Mouse (Mus musculus): Measurements from ENCODE around the gene Ep300. TPM values are rescaled to one million over a fixed set of nuclear protein-coding genes. Genes with fewer than 3 reads are reported as not detected.
A peak's percentile ranks its signal among the peaks of the same experiment; 100 is the strongest.
"Not testable (repeated sequence)": the region's sequence is repeated elsewhere in the genome, so short reads cannot be mapped to it uniquely, and the experiment has no call there.

Ep300 gene
- polyA plus RNA-seq, 1 experiment from 2014 or later, result 5.1 TPM

DNA sequence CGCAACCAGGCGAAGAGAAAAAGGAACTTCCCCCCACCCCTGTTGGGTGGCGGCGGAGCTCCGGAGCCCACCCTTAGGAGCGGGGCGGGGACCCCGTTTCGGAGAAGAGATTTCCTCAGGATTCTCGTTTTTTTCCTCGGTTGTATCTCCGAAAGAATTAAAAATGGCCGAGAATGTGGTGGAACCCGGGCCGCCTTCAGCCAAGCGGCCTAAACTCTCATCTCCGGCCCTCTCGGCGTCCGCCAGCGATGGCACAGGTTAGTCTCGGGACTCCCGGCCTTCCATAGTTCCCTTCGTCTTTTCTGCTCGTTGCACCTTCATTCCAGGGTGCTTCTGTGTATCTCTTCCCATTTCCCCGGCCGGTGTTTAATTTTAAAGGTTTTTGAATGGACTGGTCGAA lies 1.3 kb downstream of the Ep300 start:
- TF ChIP-seq CTCF (IDR thresholded peaks at IDR 0.05; ENCODE audit: low read depth), result no peak
- no peak for TF ChIP-seq EP300 (IDR thresholded peaks at IDR 0.05; ENCODE audit: low read depth)
- under 1% methylated on average over 28 of the region's 28 CpGs for WGBS (ENCODE audit: insufficient replicate concordance)
- H3K4me1 ChIP-seq (ENCODE audit: insufficient read depth), result peaks cover 11% of the 10 kb centered on the region; the same call in 1 of the 2 replicates
- no peaks in the 10 kb centered on the region for H3K9me3 ChIP-seq (ENCODE audit: low read length)
- H3K4me2 ChIP-seq (ENCODE audit: low read depth, low read length), result peak overlapping the region; percentile 87
- no peak for ATAC-seq
- peaks cover 12% of the 10 kb centered on the region for H3K36me3 ChIP-seq (replicated peaks; ENCODE audit: insufficient read depth, low read length)
- no peaks in the 10 kb centered on the region for H3K27me3 ChIP-seq (ENCODE audit: insufficient read depth, low read length)
- H3K4me3 ChIP-seq (ENCODE audit: low read depth, low read length), result peak overlapping the region; percentile 97
- peak overlapping the region; percentile 100 for H3K9ac ChIP-seq (replicated peaks)
- peak overlapping the region; percentile 100 for H3K27ac ChIP-seq (ENCODE audit: low read depth)
- DNase-seq, result no peak

DNA sequence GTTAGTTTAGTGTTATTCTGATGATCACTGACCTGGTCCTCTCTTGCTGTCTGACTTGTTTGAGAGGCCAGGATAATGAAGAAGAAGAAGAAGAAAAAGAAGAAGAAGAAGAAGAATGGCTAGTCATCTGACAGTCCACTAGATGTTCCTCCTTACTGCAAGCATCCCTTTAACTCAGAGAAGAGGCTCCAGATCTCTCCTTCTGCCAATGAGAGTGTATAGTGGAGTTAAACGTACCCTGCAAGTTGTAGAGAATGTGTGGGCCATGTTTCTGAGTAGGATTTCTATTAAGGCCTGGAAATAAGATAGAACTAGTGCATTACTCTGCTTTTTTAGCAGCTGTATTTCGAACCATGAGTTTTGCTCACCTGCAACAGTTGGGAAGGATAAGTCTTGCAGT lies 2.5 kb downstream of the Ep300 start:
- WGBS (ENCODE audit: insufficient replicate concordance), result 41% methylated on average over 2 of the region's 2 CpGs
- Histone ChIP-seq H3K4me1 (ENCODE audit: insufficient read depth) (peaks cover 11% of the 10 kb centered on the region; the same call in 1 of the 2 replicates), H3K27ac (ENCODE audit: low read depth) (peak overlapping the region; percentile 100; the same call in 1 of the 2 replicates), H3K27me3 (ENCODE audit: insufficient read depth, low read length) (no peaks in the 10 kb centered on the region), H3K9ac (replicated peaks) (peak overlapping the region; percentile 100), H3K9me3 (ENCODE audit: low read length) (no peaks in the 10 kb centered on the region), H3K4me3 (ENCODE audit: low read depth, low read length) (peak overlapping the region; percentile 97), H3K36me3 (replicated peaks; ENCODE audit: insufficient read depth, low read length) (peaks cover 13% of the 10 kb centered on the region), H3K4me2 (ENCODE audit: low read depth, low read length) (peak overlapping the region; percentile 87)
- DNase-seq, result no peak
- ATAC-seq, result no peak
- no peak for TF ChIP-seq EP300 (IDR thresholded peaks at IDR 0.05; ENCODE audit: low read depth)
- no peak for TF ChIP-seq CTCF (IDR thresholded peaks at IDR 0.05; ENCODE audit: low read depth)

DNA sequence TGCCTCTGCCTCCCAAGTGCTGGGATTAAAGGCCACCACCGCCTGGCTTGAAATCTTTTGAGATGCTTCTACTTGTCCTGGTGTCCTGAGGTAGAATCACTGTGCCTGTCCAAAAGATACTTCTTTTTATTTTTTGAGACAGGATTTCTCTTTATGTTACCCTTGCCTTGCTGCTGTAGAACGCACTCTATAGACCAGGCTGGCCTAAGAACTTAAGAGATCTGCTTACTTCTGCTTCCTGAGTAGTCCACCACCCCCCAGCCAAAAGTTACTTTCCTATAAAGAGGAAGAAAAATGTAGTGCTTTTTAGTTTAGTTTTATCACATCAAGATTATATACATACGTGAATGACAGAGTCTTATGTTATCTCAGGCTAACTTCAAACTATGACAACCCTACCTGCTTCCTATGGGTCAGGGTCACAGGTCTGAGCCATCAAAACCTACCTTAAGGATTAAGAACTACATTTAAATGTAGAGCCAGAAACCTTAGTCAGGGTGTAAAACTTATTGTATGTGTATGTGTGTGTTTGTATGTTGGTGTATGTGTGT lies 9.1 kb downstream of the Ep300 start:
- no peaks in the 10 kb centered on the region for H3K27me3 ChIP-seq (ENCODE audit: insufficient read depth, low read length)
- H3K27ac ChIP-seq (ENCODE audit: low read depth), result no peak overlapping the region
- peaks cover 23% of the 10 kb centered on the region for H3K36me3 ChIP-seq (replicated peaks; ENCODE audit: insufficient read depth, low read length)

DNA sequence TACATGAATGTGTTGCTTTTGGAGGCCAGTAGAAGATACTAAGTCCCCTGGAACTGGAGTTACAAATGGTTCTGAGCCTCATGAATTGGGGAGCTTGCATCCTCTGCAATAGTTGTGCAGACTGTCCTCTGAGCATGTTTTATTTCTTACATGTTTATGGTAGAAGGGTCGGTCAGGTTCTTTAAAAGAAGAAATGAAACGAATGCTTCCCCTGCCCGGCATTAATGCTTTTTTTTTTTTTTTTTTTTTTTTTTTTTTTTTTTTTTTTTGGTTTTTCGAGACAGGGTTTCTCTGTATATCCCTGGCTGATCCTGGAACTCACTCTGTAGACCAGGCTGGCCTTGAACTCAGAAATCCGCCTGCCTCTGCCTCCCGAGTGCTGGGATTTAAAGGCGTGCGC lies 13.6 kb downstream of the Ep300 start:
- H3K27ac ChIP-seq (ENCODE audit: low read depth); DNase-seq; H3K4me3 ChIP-seq (ENCODE audit: low read depth, low read length); H3K27me3 ChIP-seq (ENCODE audit: insufficient read depth, low read length); H3K4me2 ChIP-seq (ENCODE audit: low read depth, low read length); ATAC-seq; H3K9ac ChIP-seq (replicated peaks); H3K4me1 ChIP-seq (ENCODE audit: insufficient read depth); H3K9me3 ChIP-seq (ENCODE audit: low read length): not testable (repeated sequence)
- WGBS (ENCODE audit: insufficient replicate concordance), result 86% methylated on average over 7 of the region's 8 CpGs
- peaks cover 37% of the 10 kb centered on the region for H3K36me3 ChIP-seq (replicated peaks; ENCODE audit: insufficient read depth, low read length)

More for the DNA sequence above, 9.1 kb downstream of the Ep300 start:
- 66% methylated on average over 3 of the region's 3 CpGs for WGBS (ENCODE audit: insufficient replicate concordance)
- no peak for TF ChIP-seq EP300 (IDR thresholded peaks at IDR 0.05; ENCODE audit: low read depth)
- no peak for TF ChIP-seq CTCF (IDR thresholded peaks at IDR 0.05; ENCODE audit: low read depth)
- Histone ChIP-seq H3K9ac (replicated peaks) (no peak overlapping the region), H3K4me1 (ENCODE audit: insufficient read depth) (no peaks in the 10 kb centered on the region), H3K9me3 (ENCODE audit: low read length) (no peaks in the 10 kb centered on the region), H3K4me3 (ENCODE audit: low read depth, low read length) (no peak overlapping the region), H3K4me2 (ENCODE audit: low read depth, low read length) (no peak overlapping the region)
- ATAC-seq, result no peak
- no peak for DNase-seq

DNA sequence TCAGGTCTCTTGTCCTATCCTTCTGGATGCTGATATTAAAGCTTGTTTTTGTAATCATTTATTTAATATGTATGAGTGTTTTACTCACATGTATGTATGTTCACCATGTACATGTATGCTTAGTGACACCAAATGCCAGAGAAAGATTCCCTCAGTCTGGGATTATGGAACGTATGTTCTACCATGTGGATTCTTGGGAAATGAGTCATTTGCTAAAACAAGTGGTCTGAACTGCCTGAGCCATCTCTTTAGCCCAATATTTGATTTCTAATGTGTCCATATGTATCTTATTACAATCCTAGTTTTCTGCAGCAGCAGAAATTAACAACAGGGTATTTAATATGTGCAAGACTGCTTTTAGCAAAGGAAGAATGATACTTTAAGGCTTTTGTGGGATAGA lies 20.1 kb downstream of the Ep300 start:
- peaks cover 58% of the 10 kb centered on the region for H3K36me3 ChIP-seq (replicated peaks; ENCODE audit: insufficient read depth, low read length)
- H3K4me2 ChIP-seq (ENCODE audit: low read depth, low read length), result no peak overlapping the region
- no peak for ATAC-seq
- H3K9ac ChIP-seq (replicated peaks), result no peak overlapping the region
- no peaks in the 10 kb centered on the region; the same call in 1 of the 2 replicates for H3K4me1 ChIP-seq (ENCODE audit: insufficient read depth)
- H3K4me3 ChIP-seq (ENCODE audit: low read depth, low read length), result no peak overlapping the region
- H3K27ac ChIP-seq (ENCODE audit: low read depth), result no peak overlapping the region
- DNase-seq, result no peak
- no peaks in the 10 kb centered on the region for H3K9me3 ChIP-seq (ENCODE audit: low read length)
- TF ChIP-seq CTCF (IDR thresholded peaks at IDR 0.05; ENCODE audit: low read depth) (no peak), EP300 (IDR thresholded peaks at IDR 0.05; ENCODE audit: low read depth) (no peak)
- WGBS (ENCODE audit: insufficient replicate concordance), result 82% methylated on average over 1 of the region's 1 CpGs
- no peaks in the 10 kb centered on the region for H3K27me3 ChIP-seq (ENCODE audit: insufficient read depth, low read length)

DNA sequence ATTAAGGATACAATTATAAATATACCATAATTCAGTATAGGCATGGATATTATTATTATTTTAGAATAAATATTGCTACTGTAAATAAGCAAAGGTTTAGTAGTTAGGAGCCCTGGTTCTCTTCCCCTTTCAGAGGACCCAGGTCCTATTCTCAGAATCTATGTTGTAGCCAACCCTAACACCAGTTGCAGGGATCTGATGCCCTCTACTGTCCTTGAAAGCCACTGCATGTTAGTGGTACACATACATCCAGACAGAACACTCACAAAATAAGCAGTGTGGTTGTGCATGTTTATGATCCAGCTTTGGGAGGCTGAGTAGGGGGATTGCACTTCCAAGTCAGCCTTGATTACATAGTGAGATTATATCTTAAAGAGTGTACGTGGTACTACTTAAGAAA lies 21.5 kb downstream of the Ep300 start:
- Histone ChIP-seq H3K9me3 (ENCODE audit: low read length) (no peaks in the 10 kb centered on the region), H3K4me2 (ENCODE audit: low read depth, low read length) (no peak overlapping the region), H3K27me3 (ENCODE audit: insufficient read depth, low read length) (no peaks in the 10 kb centered on the region), H3K36me3 (replicated peaks; ENCODE audit: insufficient read depth, low read length) (peaks cover 65% of the 10 kb centered on the region), H3K4me1 (ENCODE audit: insufficient read depth) (no peaks in the 10 kb centered on the region; the same call in 1 of the 2 replicates), H3K27ac (ENCODE audit: low read depth) (no peak overlapping the region), H3K9ac (replicated peaks) (no peak overlapping the region), H3K4me3 (ENCODE audit: low read depth, low read length) (no peak overlapping the region)
- 82% methylated on average over 1 of the region's 1 CpGs for WGBS (ENCODE audit: insufficient replicate concordance)
- ATAC-seq (peak; percentile 55), DNase-seq (peak; percentile 31)
- TF ChIP-seq CTCF (IDR thresholded peaks at IDR 0.05; ENCODE audit: low read depth), result peak; percentile 88
- no peak for TF ChIP-seq EP300 (IDR thresholded peaks at IDR 0.05; ENCODE audit: low read depth)

All from liver, postnatal 0 days (tissue).